Mouse (Mus musculus) adrenal gland, postnatal 4 days (tissue): ENCODE measurements at regions not wholly inside any gene's neighbourhood (a gene's known extent, or its start where the extent isn't known, plus 50 kb on each side); places are given as distances from the start of the nearest gene placed in this dataset.
A peak's percentile ranks its signal among the peaks of the same experiment; 100 is the strongest.

ENCODE experiments used
- DNase-seq, 2 experiments: peaks; one replicate each; pipeline ENCODE4 v3.0.0; 2021 to 2022; ENCODE audit warnings: low spot score in 2 of 2, mixed read lengths in 2 of 2

GRCm38 (mm10) chr10:66852708-66853107 is 243.2 kb upstream of the Jmjd1c start:
- DNase-seq = no peak

- DNase-seq = peak; percentile 61 to 76
Measured at GRCm38 (mm10) chr10:66853258-66853657, 242.7 kb upstream of the Jmjd1c start.

- DNase-seq = no peak
Measured at GRCm38 (mm10) chr10:66854895-66855294, 241.0 kb upstream of the Jmjd1c start.

- DNase-seq = no peak
Measured at GRCm38 (mm10) chr10:66857330-66857729, 238.6 kb upstream of the Jmjd1c start.

GRCm38 (mm10) chr10:66861421-66861820 is 234.5 kb upstream of the Jmjd1c start:
- DNase-seq = no peak

GRCm38 (mm10) chr10:66864161-66864862 is 231.6 kb upstream of the Jmjd1c start:
- peak in 1 of 2 experiments; percentile 16 for DNase-seq

- no peak for DNase-seq
Measured at GRCm38 (mm10) chr10:66865010-66865582, 230.8 kb upstream of the Jmjd1c start.

GRCm38 (mm10) chr10:66871133-66871664 is 224.7 kb upstream of the Jmjd1c start:
- DNase-seq = no peak

- no peak for DNase-seq
Measured at GRCm38 (mm10) chr10:66871673-66872072, 224.3 kb upstream of the Jmjd1c start.

- no peak for DNase-seq
Measured at GRCm38 (mm10) chr10:66873468-66873867, 222.5 kb upstream of the Jmjd1c start.

GRCm38 (mm10) chr10:66879071-66879470 is 216.9 kb upstream of the Jmjd1c start:
- DNase-seq = no peak

- DNase-seq = no peak
Measured at GRCm38 (mm10) chr10:66882825-66883224, 213.1 kb upstream of the Jmjd1c start.

- DNase-seq = no peak
Measured at GRCm38 (mm10) chr10:66885575-66885974, 210.3 kb upstream of the Jmjd1c start.

GRCm38 (mm10) chr10:66889786-66890555 is 206.0 kb upstream of the Jmjd1c start:
- DNase-seq = no peak

- DNase-seq = no peak
Measured at GRCm38 (mm10) chr10:66891811-66892210, 204.1 kb upstream of the Jmjd1c start.

- no peak for DNase-seq
Measured at GRCm38 (mm10) chr10:66893836-66894235, 202.1 kb upstream of the Jmjd1c start.

GRCm38 (mm10) chr10:66896698-66897622 is 199.0 kb upstream of the Jmjd1c start:
- DNase-seq = no peak

- DNase-seq = no peak
Measured at GRCm38 (mm10) chr10:66899724-66900123, 196.2 kb upstream of the Jmjd1c start.

- no peak for DNase-seq
Measured at GRCm38 (mm10) chr10:66900781-66901180, 195.1 kb upstream of the Jmjd1c start.

- no peak for DNase-seq
Measured at GRCm38 (mm10) chr10:66901873-66902272, 194.1 kb upstream of the Jmjd1c start.
